Mouse (Mus musculus) yolk sac, embryonic 10.5 days (tissue): ENCODE results near the gene Lta.

Source experiments
- DNase-seq: peaks from one replicate; pipeline ENCODE4 v3.0.0-alpha.2; 2017; ENCODE audit warnings: low spot score

Gene Lta

DNA sequence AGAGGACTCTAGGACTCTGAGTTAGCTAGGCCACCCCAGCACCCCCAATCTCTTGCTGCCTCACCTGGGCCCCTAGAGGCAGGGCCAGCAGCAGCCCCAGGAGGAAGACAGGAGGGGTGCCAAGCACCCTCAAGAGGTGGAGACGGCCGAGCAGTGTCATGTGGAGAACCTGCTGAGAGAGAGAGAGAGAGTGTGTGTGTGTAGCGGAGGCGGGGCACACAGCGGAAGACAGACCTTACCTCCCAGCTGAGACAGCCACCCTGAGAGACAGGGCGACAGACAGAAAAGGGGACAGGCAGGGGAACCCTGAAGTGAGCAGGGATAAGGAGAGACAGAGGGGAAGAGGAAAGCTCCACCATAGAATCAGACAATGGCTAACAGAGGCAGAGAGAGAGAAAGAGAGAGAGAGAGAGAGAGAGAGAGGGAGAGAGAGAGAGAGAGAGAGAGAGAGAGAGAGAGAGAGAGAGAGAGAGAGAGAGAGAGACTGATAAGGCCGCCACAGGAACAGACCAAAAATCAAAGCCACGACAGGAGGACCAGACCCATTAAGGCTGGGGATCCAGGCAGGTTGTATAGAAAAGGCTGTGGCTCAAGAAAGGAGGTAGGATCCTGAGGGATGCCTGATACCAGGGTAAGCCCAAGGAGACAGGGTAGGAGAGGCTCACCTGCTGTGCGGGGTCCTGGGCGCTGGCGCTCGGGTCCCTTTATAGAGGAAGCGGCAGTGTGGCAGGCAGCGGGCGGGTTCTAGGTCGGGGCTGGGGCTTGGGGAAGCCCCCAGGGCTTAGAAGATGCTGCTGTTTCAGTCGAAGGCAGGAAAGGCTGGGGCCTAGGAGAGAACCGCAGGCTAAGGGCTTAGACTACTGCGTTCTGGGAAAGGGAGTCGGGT is at the start of gene Lta:
Lta (minus strand) TSS at position 858 of the 886 bp plus-strand sequence.
- DNase-seq: no peak

DNA sequence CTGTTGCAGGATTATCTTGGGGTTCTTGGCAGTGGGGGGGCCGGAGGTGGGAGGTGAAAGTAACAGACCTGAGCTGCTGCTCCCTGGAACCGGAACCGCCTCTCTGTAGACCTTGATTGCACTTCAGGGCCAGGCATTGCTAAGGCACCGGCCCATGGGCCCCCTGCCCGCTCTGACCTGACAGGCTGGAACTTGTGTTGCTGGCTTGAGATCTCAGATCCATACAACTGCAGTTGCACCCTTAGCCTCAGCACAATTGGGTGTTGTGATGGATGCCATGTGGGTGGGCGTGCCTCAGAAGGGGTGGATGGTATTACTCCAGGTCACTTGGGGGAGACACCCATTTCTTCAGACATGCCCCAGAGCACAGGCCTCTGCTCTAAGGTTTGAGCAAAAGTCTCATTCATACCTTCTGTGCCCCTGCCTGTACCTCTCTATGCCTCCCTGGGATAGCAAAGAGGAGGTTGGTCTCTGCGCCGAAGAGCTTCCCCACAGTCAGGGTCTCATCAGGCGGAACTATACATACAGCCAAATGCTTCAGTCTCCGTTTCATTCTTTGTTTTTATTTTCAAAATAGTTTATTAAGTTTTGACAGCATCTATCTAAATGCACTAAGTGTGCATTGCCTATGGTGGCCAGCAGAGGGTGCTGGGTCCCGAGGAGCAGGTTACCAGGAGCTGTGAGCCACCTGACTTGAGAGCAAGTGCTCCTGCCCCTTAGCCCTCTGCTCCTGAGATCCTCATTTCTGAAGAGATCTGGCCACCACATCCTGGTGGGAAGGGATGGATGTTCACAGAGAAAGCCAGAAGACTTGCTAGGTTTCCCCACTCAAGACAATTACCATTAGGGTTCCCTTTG is 49.3 kb upstream of the Lta start:
- no peak for DNase-seq

DNA sequence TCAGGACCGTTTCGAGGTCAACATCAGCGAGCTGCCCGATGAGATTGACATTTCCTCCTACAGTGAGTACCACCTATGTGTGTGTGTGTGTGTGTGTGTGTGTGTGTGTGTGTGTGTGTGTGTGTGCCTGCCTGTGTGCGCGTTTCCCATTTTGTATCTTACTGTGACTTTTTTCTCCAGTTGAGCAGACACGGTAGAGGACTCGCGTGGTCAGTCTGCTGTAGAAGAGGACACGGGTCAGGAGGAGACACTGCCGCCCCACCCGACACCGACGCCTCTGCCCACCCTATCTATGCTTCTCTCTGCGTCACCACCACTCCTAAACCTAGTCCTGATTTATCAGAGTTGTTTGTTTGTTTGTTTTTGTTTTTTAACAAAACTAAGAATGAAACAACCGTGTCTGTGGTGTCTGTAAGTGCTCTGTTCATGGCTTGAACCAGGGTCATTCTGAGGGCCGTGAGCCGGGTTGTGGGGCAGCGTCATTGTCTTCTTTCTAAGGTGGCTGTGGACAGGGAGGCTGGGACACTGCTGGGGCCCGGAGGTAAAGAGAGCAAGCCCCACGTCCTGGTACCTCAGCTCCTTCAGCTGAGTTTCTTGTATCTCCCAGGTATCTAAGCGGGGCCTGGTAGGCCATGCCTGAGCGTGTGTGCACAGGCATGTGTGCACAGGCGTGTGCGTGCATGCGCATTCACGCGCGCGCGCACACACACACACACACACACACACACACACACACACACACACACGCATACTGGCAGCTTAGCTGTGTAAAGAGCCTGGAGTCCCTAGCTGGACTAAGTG is 48.3 kb upstream of the Lta start:
- DNase-seq: no peak

DNA sequence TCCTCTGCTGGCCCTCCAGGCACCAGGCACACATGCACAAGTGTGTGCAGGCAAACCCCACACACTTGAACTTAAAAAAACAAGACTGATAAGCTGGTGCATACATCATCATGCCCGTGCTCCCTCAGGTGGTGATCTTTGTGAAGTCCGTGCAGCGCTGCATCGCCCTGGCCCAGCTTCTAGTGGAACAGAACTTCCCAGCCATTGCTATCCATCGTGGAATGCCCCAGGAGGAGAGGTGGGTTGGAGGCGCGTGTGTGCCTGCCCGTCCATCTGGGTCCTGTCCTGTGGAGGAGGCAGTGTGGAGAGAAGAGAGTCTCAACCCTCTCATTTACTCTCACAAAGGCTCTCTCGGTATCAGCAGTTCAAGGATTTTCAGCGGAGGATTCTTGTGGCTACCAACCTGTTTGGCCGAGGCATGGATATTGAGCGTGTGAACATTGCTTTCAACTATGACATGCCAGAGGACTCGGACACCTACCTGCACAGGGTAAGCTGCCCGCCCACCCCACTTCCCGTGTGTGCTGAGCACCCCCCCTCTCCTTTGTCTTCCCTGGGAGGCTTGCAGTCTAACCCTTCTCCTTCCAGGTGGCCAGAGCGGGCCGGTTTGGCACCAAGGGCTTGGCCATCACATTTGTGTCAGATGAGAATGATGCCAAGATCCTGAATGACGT is 47.6 kb upstream of the Lta start:
- no peak for DNase-seq

DNA sequence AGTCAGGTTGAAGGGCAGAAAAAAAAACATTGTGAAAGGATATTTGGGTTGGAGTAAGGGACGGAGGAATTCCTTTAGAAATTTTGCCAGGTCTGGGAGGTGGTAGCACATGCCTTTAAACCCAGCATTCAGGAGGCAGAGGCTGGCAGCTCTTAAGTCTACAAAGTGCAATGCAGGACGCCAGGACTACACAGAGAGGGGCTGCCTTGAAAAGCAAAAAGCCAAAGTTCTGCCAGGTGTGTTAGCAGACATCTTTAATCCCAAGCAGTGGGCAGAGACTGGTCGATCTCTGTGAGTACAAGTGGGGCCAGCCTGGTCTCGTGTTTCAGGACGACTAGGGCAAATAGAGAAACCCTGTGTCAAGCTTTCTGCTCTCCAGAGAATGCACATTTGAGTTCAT is 46.8 kb upstream of the Lta start:
- DNase-seq: no peak

DNA sequence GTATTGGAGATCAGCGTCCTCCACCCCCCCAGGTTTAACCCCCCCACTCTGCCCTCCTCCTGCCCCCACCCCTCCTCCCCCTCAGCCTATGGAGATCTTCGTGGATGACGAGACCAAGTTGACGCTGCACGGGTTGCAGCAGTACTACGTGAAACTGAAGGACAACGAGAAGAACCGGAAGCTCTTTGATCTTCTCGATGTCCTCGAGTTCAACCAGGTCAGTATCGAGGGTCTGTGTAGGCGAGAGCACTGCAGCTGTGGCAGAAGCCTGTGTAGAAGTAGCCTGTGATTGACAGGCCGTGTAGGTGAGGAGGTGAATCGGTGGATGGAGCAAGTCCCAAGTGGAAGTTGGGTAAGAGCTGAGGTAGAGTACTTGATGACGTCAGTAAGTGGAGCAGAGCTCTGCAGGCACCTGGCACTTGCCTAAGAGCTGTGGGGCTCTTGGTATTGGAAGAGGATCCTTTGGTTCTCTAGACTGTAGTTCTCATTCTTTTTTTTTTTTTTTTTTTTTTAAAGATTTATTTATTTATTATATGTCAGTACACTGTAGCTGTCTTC is 46.1 kb upstream of the Lta start:
- no peak for DNase-seq

- DNase-seq: no peak
These were observed 45.4 kb upstream of the Lta start for GRCm38 (mm10) chr17:35250348-35251120.

DNA sequence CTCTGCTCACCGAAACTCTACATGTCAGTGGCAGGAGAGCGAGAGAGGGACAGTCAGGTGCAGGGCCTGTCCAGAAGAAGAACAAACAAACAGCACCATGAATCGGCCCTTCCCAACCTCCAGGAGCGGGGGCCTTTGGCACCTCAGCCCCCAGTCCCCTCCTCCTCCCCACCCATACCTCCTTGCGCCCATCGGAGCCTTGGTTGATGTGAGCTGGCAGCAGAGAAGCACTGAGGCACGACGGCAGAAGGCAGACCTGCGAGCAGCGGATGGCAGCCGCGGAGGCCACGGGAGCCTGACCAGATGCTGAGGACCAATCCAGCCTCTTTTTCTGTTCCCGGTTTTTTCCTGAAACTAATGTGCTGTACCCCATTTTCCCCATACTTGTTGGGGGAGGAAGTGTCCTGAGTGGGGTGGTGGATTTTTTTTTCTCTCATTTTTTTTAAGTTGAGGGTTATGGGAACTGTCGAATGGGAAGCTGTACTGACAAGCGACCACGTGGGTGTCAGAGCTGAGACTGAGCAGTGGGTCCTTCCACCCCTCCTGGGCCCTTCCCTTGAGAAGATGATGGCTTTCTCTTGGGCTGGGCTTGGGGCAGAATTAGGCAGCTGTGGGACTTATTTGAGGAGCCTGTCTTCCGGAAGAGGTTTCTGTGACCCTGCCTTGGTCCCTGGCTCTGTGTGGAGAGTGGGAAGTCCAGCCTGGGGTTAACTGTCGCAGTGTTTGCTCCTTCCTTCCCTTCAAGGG is 44.5 kb upstream of the Lta start:
- no peak for DNase-seq

GRCm38 (mm10) chr17:35248986-35249385 is 43.8 kb upstream of the Lta start:
- no peak for DNase-seq

GRCm38 (mm10) chr17:35247144-35247543 is 42.0 kb upstream of the Lta start:
- no peak for DNase-seq

DNA sequence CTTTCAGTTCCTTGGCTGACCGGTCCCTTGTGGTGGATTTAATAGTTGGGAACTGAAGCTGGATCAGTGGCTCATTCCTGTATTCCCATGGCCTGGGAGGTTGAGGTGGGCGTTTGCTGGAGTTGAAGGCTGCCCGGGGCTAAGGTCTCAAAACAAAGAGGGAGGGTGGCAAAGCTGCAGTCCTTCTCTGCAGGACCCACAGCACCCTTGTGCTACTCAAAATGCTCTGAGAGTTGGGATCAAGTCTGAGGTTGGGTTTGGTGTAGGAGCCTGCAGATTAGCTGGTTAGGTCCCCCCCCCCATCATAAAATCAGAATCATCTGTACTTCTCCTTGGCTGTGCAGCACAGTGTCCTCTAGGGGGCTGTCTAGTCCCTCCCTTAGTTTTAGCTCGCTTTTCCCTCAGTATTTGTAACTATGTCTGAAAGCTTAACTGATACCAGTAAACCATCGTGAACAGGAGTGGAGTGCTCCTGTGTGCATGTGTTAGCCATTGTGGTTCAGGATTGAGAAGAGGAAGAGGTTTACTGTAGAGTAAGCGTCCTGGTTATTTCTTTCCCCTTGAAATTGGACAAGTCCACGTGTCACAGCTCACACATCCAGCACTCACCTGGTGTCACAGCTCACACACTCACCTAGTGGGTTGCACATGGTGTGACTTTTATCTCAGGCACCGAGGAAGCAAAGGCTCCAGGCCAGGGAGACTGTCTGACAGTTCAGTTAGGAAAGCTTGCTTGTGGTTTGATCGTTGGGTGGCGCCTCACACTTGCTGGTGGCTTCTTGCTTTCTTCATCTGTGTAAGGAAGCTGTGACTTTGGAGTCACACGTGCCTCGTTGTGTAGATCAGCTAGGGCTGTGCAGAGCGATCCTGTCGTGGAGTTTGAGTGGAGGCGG is 40.8 kb upstream of the Lta start:
- no peak for DNase-seq

DNA sequence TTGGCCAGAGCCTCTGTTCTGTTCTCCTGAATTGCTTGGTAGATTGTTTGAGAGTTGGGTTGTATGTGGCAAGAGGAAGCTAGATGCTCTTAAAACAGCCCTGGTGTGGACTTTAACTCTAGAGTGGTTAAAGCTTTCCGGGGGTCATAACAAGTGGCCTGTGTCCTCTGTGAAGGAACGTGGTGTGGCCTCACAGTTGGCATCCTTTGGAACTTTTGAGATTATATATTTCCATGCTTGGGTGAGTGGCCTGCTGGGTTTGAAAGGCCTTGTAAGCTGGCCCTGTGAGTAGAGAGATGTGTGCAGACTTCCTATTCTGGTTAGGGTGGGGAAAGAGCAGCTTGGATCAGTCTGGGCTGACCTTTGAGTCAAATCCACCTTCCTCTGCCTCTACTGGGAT is 39.8 kb upstream of the Lta start:
- DNase-seq: no peak

GRCm38 (mm10) chr17:35243086-35243485 is 37.9 kb upstream of the Lta start:
- DNase-seq: peak; percentile 50

GRCm38 (mm10) chr17:35242015-35242941 is 37.1 kb upstream of the Lta start:
- DNase-seq: peak; percentile 77

- peak; percentile 97 for DNase-seq
These were observed 36.3 kb upstream of the Lta start, which contains the start of gene Ddx39b for GRCm38 (mm10) chr17:35241305-35242014. Gene Ddx39b, plus strand, starts transcription at chr17:35241746.

- no peak for DNase-seq
These were observed 35.5 kb upstream of the Lta start for GRCm38 (mm10) chr17:35240384-35241304.
